Mouse (Mus musculus) hindbrain, embryonic 13.5 days (tissue): ENCODE measurements at regions not wholly inside any gene's neighbourhood (a gene's known extent, or its start where the extent isn't known, plus 50 kb on each side); places are given as distances from the start of the nearest gene placed in this dataset.

Experiments
- ATAC-seq: fragments of 200-750 bp; cut with Nextera tagmentation; 2 replicates; pipeline ENCODE4 v1.8.0; 2017; ENCODE audit warnings: moderate TSS enrichment; ENCODE audit not compliant: low FRiP score
- H3K27ac ChIP-seq: fragments of 300-500 bp; sonication (generic); 2 replicates; pipeline ENCODE4 v1.5.1; 2015; ENCODE audit warnings: inconsistent platforms, mild to moderate bottlenecking, moderate library complexity
- H3K27me3 ChIP-seq: fragments of 300-500 bp; sonication (generic); 2 replicates; pipeline ENCODE4 v1.6.1; 2015; ENCODE audit warnings: mild to moderate bottlenecking, inconsistent platforms
- H3K36me3 ChIP-seq: fragments of 300-500 bp; sonication (generic); 2 replicates; pipeline ENCODE4 v1.6.1; 2015; ENCODE audit warnings: mild to moderate bottlenecking, inconsistent platforms
- H3K4me1 ChIP-seq: fragments of 300-500 bp; sonication (generic); replicated peaks from 2 replicates; pipeline ENCODE4 v1.6.1; 2015; ENCODE audit warnings: inconsistent platforms
- H3K4me2 ChIP-seq: fragments of 300-500 bp; sonication (generic); 2 replicates; pipeline ENCODE4 v1.6.1; 2015; ENCODE audit warnings: inconsistent platforms, mild to moderate bottlenecking, moderate library complexity
- H3K4me3 ChIP-seq: fragments of 300-500 bp; sonication (generic); 2 replicates; pipeline ENCODE4 v1.5.1; 2015; ENCODE audit warnings: mild to moderate bottlenecking, inconsistent platforms
- H3K9ac ChIP-seq: fragments of 300-500 bp; sonication (generic); 2 replicates; pipeline ENCODE4 v1.6.1; 2015; ENCODE audit warnings: mild to moderate bottlenecking, inconsistent platforms
- H3K9me3 ChIP-seq: fragments of 300-500 bp; sonication (generic); 2 replicates; pipeline ENCODE4 v1.6.1; 2016; ENCODE audit warnings: inconsistent platforms
- WGBS: fragments of 180-500 bp; shearing (Covaris S2); methylation state at CpG from one replicate; pipeline ENCODE4 v1.1.7; 2015; 5-methylcytosine and 5-hydroxymethylcytosine counted together

DNA sequence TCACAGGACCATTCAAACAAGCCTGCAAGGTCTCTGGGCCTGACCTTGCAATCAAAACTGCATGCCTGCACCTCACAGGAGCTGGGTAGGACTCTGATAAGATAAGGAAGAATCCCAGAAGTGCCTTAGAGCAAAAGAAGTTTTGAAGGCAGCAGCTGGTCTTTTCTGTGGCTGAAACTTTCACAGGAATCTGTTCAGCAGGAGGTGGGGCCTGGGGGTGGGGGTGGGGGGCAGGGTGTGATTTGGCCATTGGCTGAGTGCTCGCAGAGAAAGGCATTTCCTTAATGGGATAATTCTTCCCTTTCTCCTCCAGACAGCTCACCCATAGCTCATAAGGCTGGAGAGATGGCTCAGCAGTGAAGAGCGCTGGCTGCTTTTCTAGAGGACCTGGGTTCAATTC, 195.8 kb downstream of the Opa1 start:
- H3K9ac ChIP-seq, result no peak overlapping the region
- no peaks in the 10 kb centered on the region for H3K36me3 ChIP-seq
- no peak overlapping the region for H3K4me3 ChIP-seq
- no peaks in the 10 kb centered on the region for H3K9me3 ChIP-seq
- H3K4me2 ChIP-seq, result no peak overlapping the region
- no peak for ATAC-seq
- H3K27me3 ChIP-seq, result peaks cover 54% of the 10 kb centered on the region
- H3K27ac ChIP-seq, result no peak overlapping the region
- 37% methylated on average over 2 of the region's 2 CpGs for WGBS
- peaks cover 18% of the 10 kb centered on the region; the same call in 1 of the 2 replicates for H3K4me1 ChIP-seq

DNA sequence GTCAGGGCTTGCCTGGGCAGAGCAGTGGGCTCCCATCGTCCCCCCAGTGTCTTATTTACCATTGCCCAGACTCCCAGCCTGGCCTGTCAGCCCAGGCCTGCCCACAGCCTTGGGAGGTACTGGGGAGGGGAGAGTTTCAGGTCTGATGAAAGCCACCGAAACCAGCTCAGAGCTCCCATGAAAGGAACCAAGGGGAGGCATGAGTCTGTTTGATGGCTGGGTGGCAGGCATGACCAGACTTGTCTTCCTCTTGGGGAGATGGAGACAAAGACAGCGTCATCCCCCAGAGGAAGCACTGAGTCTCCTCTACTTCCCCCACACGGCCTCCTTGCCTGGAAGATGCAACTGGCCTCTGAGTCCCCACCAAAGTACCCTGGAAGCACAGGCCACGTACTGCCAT, 196.7 kb downstream of the Opa1 start:
- H3K9me3 ChIP-seq, result no peaks in the 10 kb centered on the region
- no peak overlapping the region for H3K27ac ChIP-seq
- no peak overlapping the region for H3K9ac ChIP-seq
- H3K36me3 ChIP-seq, result no peaks in the 10 kb centered on the region
- no peak for ATAC-seq
- no peak overlapping the region for H3K4me2 ChIP-seq
- H3K4me3 ChIP-seq, result no peak overlapping the region
- H3K4me1 ChIP-seq, result peaks cover 18% of the 10 kb centered on the region; the same call in 1 of the 2 replicates
- WGBS, result 49% methylated on average over 5 of the region's 5 CpGs
- H3K27me3 ChIP-seq, result peaks cover 45% of the 10 kb centered on the region

DNA sequence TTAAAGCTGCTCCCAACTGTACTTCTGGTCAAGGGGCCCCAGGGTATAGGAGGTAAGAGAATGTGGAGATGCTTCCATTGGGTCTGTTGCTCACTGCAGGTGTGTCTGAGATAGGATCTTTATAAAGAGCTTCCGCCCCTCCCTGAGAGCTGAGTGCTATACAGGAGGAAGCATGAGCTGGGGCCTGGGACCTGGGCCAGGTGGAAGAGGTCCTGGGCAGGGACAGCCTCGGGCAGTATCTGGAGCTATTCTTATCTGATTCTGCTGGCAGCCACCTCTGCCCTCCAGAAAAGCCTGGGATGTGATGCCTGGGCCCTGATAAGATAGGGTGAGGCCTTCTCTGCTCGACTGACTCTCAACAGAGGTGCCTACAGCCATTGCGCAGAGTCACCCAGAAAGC, 203.3 kb downstream of the Opa1 start:
- 87% methylated on average over 4 of the region's 4 CpGs for WGBS
- Histone ChIP-seq H3K27me3 (peaks cover 31% of the 10 kb centered on the region), H3K9me3 (peaks cover 4% of the 10 kb centered on the region; the same call in 1 of the 2 replicates), H3K4me3 (no peak overlapping the region), H3K4me2 (no peak overlapping the region), H3K4me1 (no peaks in the 10 kb centered on the region), H3K36me3 (no peaks in the 10 kb centered on the region), H3K27ac (no peak overlapping the region), H3K9ac (no peak overlapping the region)
- ATAC-seq, result no peak

DNA sequence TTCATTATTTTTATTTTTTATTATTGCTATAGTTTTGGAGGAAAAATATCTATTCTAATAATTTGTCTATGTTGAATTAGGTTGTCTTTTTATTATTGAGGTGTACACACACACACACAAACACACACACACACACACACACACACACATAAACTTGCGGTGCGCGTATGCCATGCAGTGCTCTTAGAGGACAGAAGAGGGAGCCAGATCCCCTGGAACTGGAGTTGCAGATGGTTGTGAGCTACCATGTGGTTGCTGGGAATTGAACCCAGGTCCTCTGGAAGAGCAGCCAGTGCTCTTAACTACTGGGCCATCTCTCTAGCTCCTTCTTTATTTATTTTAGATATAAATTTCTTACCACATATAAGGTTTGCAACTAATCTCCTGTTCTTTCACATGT, 206.0 kb downstream of the Opa1 start:
- no peak overlapping the region for H3K4me3 ChIP-seq
- ATAC-seq, result no peak
- no peak overlapping the region for H3K4me2 ChIP-seq
- H3K9me3 ChIP-seq, result peaks cover 4% of the 10 kb centered on the region; the same call in 1 of the 2 replicates
- WGBS, result 98% methylated on average over 3 of the region's 3 CpGs
- no peaks in the 10 kb centered on the region for H3K4me1 ChIP-seq
- no peak overlapping the region for H3K9ac ChIP-seq
- H3K27me3 ChIP-seq, result peaks cover 38% of the 10 kb centered on the region
- H3K27ac ChIP-seq, result no peak overlapping the region
- no peaks in the 10 kb centered on the region for H3K36me3 ChIP-seq

DNA sequence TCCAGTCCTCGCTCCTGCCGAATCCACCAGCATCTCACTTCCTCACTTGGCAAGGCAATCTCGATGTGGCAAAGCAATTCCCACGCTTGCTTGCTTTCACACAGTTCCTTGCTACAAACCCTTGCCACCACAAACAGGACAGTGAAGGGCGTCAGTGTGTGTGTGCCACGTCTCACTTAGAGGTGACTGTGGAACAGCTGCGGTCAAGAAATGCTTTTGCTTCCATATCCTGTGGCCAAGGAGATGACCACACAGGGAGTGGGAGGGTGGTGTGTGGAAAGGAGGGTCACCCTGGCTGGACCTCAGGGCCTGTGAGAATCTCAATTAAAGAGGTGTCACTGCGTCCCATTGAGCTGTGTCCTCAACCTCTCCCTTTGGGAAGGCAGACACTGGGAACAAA, 207.4 kb downstream of the Opa1 start:
- no peak for ATAC-seq
- WGBS, result 86% methylated on average over 8 of the region's 8 CpGs

DNA sequence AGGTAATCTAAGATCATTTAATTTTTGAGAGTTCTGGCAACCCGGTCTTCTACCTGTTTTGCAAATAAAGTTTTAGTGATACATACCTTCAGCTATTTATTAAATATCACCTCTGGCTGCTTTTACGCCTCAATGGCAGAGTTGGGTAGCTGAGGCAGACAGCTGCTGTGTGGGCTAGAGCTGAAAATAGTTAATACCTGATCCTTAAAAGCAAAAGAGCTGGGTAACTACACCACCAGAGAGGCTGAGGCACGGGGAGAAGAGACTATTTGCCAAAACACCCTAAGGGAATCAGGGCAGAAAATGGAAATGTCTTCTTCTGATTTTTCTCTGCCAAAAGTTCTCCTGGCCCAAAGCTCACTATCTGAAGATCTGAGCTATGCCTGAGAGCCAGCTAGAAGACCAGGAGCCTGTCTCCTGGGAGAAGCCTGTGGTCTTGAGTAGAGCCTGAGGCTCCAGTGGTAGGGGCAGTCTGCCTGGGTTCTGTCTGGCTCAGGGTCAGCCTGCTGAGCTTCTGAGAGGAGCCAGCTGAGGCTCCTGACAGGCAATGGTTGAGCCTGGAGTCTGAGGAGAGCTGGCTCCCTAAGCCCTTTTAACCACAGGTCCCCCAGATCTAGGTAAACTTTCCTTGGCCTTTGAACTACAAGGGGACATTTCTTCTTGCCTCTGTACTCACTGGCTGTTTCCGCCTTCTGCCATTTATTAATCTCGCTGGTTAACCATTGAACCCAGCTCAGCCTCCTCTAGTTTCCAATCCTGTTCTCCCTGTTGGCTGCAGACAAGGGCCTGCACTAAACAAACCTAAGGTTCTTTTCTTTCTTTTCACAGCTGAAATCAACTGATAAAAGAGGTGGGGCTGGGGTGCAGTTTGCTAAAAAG, 208.7 kb downstream of the Opa1 start:
- Histone ChIP-seq H3K4me3 (no peak overlapping the region), H3K36me3 (no peaks in the 10 kb centered on the region), H3K4me1 (no peaks in the 10 kb centered on the region), H3K4me2 (no peak overlapping the region), H3K27me3 (peaks cover 36% of the 10 kb centered on the region), H3K9ac (no peak overlapping the region), H3K9me3 (peaks cover 4% of the 10 kb centered on the region; the same call in 1 of the 2 replicates), H3K27ac (no peak overlapping the region)
- ATAC-seq, result no peak
- WGBS, result 76% methylated on average over 5 of the region's 5 CpGs

More for the DNA sequence above, 207.4 kb downstream of the Opa1 start:
- Histone ChIP-seq H3K4me3 (no peak overlapping the region), H3K27ac (no peak overlapping the region), H3K4me2 (no peak overlapping the region), H3K36me3 (no peaks in the 10 kb centered on the region), H3K4me1 (no peaks in the 10 kb centered on the region), H3K9me3 (peaks cover 4% of the 10 kb centered on the region; the same call in 1 of the 2 replicates), H3K9ac (no peak overlapping the region), H3K27me3 (peaks cover 41% of the 10 kb centered on the region)

DNA sequence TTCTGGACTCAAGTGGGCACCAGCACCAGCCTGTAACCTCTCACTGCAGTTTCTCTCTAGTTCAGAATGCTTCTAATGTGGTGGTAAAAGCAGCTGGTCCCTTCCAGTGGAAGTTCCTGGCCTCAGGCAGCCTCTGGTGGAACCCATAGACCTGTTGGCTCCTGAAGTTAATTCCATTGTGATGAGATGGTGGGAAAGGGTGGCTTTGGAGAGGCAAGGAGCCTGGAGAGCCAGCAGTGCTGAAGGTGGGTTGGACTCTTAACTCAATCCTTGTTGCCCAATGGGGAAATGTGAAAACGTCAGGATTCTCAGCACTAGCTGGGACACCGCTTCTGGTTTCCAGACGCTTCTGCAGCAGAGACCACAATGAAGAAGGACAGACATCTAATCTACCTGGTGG, 210.9 kb downstream of the Opa1 start:
- Histone ChIP-seq H3K27me3 (peaks cover 29% of the 10 kb centered on the region), H3K4me1 (no peaks in the 10 kb centered on the region), H3K9ac (no peak overlapping the region), H3K4me2 (no peak overlapping the region), H3K36me3 (no peaks in the 10 kb centered on the region), H3K4me3 (no peak overlapping the region), H3K9me3 (peaks cover 4% of the 10 kb centered on the region; the same call in 1 of the 2 replicates), H3K27ac (no peak overlapping the region)
- WGBS, result 98% methylated on average over 3 of the region's 3 CpGs
- no peak for ATAC-seq

DNA sequence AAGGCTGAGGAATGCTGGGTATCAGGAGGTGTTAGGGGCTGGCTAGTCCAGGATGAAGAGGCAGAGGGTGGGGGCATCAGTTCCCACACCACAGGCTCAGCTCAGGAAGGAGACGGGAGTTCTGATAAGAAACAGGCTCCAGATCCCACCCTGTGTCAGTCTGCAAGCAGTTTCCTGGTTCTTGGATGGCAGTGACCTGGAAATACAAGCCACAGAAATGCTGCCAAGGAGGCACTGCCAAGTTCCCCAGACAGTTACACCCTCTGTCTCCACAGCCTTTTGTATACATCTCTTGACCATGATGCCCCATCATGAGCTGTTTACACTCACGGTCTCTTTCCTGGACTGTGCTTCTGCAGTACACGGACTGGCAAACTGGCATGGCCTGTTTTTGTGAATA, 220.1 kb downstream of the Opa1 start:
- 69% methylated on average over 3 of the region's 3 CpGs for WGBS
- Histone ChIP-seq H3K27me3 (peaks cover 47% of the 10 kb centered on the region), H3K4me2 (no peak overlapping the region), H3K9ac (no peak overlapping the region), H3K36me3 (no peaks in the 10 kb centered on the region), H3K27ac (no peak overlapping the region), H3K9me3 (no peaks in the 10 kb centered on the region), H3K4me3 (no peak overlapping the region), H3K4me1 (0 out of 2 replicates have a peak, but pooled peaks cover 13% of the 10 kb centered on the region)
- no peak for ATAC-seq

DNA sequence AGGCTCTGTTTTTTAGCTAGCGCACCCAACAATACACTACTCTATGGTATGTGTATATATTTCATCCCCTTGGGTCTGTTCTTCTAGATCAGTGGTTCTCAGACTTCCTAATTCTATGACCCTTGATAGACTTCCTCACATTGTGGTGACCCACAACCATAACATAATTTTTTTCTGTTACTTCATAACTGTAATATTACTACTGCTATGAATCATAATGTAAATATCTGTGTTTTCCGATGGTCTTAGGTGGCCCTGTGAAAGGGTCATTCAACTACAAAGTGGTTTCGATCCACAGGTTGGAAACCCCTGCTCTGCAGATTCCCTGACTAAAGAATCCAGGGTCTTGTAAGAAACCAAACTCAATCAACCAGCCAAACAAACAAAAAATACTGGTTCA, 220.8 kb downstream of the Opa1 start:
- WGBS, result 70% methylated on average over 3 of the region's 3 CpGs
- H3K4me3 ChIP-seq, result no peak overlapping the region
- ATAC-seq, result no peak
- H3K9ac ChIP-seq, result no peak overlapping the region
- H3K4me1 ChIP-seq, result 0 out of 2 replicates have a peak, but pooled peaks cover 13% of the 10 kb centered on the region
- no peak overlapping the region for H3K4me2 ChIP-seq
- H3K27ac ChIP-seq, result no peak overlapping the region
- no peaks in the 10 kb centered on the region for H3K9me3 ChIP-seq
- H3K36me3 ChIP-seq, result no peaks in the 10 kb centered on the region
- H3K27me3 ChIP-seq, result peaks cover 50% of the 10 kb centered on the region

DNA sequence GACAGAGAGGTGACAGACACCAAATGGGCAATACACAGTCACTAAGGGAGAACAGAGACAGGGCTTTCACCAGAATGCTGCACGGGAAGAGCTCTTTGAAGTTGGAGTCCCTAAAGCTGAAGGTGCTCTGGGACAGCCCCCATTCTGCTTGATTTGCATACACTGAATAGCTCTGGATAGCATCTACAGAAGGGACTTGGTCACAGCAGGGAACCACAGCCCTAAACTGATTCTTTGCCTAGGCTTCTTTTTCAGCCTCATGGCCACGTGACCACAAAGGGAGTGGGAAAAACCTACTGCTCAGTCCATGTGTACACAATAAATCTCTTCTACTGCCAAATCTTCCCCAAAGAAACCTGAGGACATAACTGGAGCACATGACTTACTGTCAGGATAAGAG, 221.3 kb downstream of the Opa1 start:
- WGBS, result 4% methylated on average over 2 of the region's 2 CpGs

DNA sequence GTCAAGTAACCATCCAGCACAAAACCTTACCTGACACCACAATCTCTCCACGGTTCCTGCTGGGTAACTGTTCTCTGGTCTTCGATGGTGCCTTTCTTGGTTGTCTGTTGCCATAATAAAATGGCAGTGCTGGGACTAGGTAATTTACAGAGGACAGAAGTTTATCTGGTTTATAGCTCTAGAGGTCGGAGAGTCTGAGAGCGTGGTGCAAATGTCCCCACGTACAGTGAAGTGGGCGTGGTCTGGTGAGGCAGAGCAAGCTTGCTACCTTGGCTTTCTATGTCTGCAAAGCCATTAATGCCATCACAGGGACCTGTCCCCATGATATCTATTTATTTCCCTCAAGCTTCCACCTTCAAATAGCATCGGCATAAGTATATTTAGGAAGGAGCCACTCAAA, 223.0 kb downstream of the Opa1 start:
- Histone ChIP-seq H3K9ac (no peak overlapping the region), H3K36me3 (no peaks in the 10 kb centered on the region), H3K9me3 (no peaks in the 10 kb centered on the region), H3K4me3 (no peak overlapping the region), H3K27me3 (peaks cover 60% of the 10 kb centered on the region), H3K27ac (no peak overlapping the region), H3K4me2 (no peak overlapping the region), H3K4me1 (0 out of 2 replicates have a peak, but pooled peaks cover 13% of the 10 kb centered on the region)
- no peak for ATAC-seq
- 90% methylated on average over 7 of the region's 7 CpGs for WGBS

More for the DNA sequence above, 221.3 kb downstream of the Opa1 start:
- Histone ChIP-seq H3K4me1 (0 out of 2 replicates have a peak, but pooled peaks cover 13% of the 10 kb centered on the region), H3K36me3 (no peaks in the 10 kb centered on the region), H3K27me3 (peaks cover 55% of the 10 kb centered on the region), H3K9me3 (no peaks in the 10 kb centered on the region), H3K4me3 (no peak overlapping the region), H3K9ac (no peak overlapping the region), H3K27ac (no peak overlapping the region), H3K4me2 (no peak overlapping the region)
- ATAC-seq, result no peak

DNA sequence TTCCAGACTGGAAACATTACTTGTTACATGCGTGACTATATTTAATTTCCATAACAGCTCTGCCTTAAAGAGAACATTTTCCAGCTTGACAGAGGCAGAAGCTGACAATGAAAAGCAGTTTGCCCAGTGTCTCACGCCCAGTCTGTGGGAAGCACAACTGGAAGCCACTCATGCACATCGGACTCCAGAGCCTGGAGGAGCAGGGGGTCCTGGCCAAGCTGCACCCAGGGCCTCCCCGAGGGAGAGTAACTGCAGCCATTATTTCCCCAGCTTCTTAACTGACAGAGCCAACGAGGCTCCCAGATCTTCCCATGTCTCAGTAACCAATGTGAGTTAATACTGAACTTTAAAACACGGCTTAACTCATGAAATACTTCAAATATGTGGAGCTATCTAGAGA, 223.5 kb downstream of the Opa1 start:
- Histone ChIP-seq H3K4me2 (no peak overlapping the region), H3K9ac (no peak overlapping the region), H3K4me1 (0 out of 2 replicates have a peak, but pooled peaks cover 10% of the 10 kb centered on the region), H3K36me3 (no peaks in the 10 kb centered on the region), H3K27ac (no peak overlapping the region), H3K4me3 (no peak overlapping the region), H3K9me3 (no peaks in the 10 kb centered on the region), H3K27me3 (peaks cover 58% of the 10 kb centered on the region)
- ATAC-seq, result no peak
- 51% methylated on average over 6 of the region's 6 CpGs for WGBS

DNA sequence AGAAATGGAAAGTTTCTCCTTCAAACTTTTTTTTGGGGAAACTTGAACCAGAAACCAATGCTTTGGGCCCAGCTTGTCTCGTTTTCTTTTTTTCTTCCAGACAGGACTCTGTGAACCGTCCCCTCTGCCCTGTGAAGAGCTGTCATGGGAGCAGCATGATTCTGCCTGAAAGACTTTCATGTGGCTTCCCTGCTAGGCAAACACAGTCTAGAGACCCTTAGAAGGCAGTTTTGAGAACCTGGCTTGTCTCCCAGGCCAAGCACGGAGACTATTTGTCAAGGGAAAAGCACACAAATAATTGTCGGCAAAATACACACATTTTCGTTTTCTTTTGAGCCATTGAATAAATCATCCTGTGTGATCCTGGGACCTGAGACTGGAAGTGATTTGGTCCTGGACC, 228.7 kb downstream of the Opa1 start:
- no peak overlapping the region for H3K4me3 ChIP-seq
- no peak overlapping the region for H3K27ac ChIP-seq
- peaks cover 63% of the 10 kb centered on the region for H3K27me3 ChIP-seq
- H3K36me3 ChIP-seq, result no peaks in the 10 kb centered on the region
- H3K4me1 ChIP-seq, result peaks cover 12% of the 10 kb centered on the region
- ATAC-seq, result no peak
- WGBS, result 62% methylated on average over 5 of the region's 5 CpGs
- H3K4me2 ChIP-seq, result no peak overlapping the region
- no peak overlapping the region for H3K9ac ChIP-seq
- no peaks in the 10 kb centered on the region for H3K9me3 ChIP-seq
